ENCODE assay signal across 22 mouse cellular contexts in the genomic region with DNA sequence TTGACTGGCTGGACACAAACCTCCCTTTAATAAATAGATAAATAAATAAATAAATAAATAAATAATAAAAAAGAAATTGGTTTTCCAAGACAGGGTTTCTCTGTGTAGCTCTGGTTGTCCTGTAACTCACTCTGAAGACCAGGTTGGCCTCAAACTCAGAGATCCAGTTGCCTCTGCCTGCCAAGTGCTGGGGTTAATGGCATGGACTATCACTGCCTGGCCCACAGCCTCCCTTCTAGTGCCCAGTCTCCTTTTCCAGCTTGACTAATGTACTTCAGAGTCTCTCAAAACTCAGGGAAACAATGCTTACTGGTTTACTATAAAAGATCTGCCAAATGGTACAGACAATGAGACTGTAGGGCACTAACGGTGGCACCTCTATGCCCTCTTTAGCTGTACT.
DNase-seq lines count a peak whose midpoint lies in the region; ATAC-seq and TF ChIP-seq lines count a peak whose summit lies in the region.
"Had no signal": no experiment of that assay in that cellular context is flagged by ENCODE, and none has a peak within 500 bp of the region (broad histone marks: within the 10 kb centered on the region; RNA-seq: fewer than 3 reads in every experiment).

No protein-coding gene starts in this region.

- no peak overlapping the region for H3K4me2 ChIP-seq in kidney, embryonic 16.5 days (replicated peaks; ENCODE audit: low read depth, low read length)

- H3K27me3 ChIP-seq in kidney, embryonic 16.5 days (ENCODE audit: insufficient read depth, low read length): no peaks in the 10 kb centered on the region
- H3K27me3 ChIP-seq in liver, adult 2 months (ENCODE audit: control insufficient read depth, insufficient read depth, low read length): no peaks in the 10 kb centered on the region
- H3K27me3 ChIP-seq: Patski had no signal

- H3K9me3 ChIP-seq in kidney, embryonic 16.5 days (ENCODE audit: low read length): no peaks in the 10 kb centered on the region
- H3K9me3 ChIP-seq: G1E had no signal

- TF ChIP-seq CTCF in gastrocnemius, adult 2 months (IDR thresholded peaks at IDR 0.05): no peak
- no peak for TF ChIP-seq CTCF in liver, adult 2 months (IDR thresholded peaks at IDR 0.05; ENCODE audit: low read depth, low read length)

- H3K79me2 ChIP-seq in liver, adult 2 months (ENCODE audit: control insufficient read depth, insufficient read depth, low read length): peaks cover 23% of the 10 kb centered on the region

- H3K9ac ChIP-seq in kidney, embryonic 16.5 days (replicated peaks; ENCODE audit: low read length): no peak overlapping the region
- no peak overlapping the region for H3K9ac ChIP-seq in liver, adult 2 months (ENCODE audit: low read depth, low read length)

- H3K4me3 ChIP-seq in gastrocnemius, adult 2 months: no peak overlapping the region
- H3K4me3 ChIP-seq in kidney, embryonic 16.5 days (ENCODE audit: low read length): no peak overlapping the region
- H3K4me3 ChIP-seq in liver, adult 2 months (ENCODE audit: insufficient read depth, low read depth, low read length): no peak overlapping the region

- DNase-seq in gastrocnemius, adult 2 months: peak; percentile 50
- DNase-seq in gastrocnemius, postnatal 25 days: no peak
- DNase-seq in kidney, postnatal 4 days: no peak
- peak; percentile 93 for DNase-seq in liver, adult 2 months (ENCODE audit: extremely low read depth, low read depth, low spot score)
- no peak for DNase-seq in liver
- DNase-seq in adipocyte (ENCODE audit: low spot score): peak; percentile 43
- DNase-seq in urinary bladder, adult 2 months (ENCODE audit: low spot score): no peak
- DNase-seq: adrenal gland, adult 2 months; adrenal gland, adult 8-10 months; adrenal gland, postnatal 10 days; adrenal gland, postnatal 14 days; adrenal gland, postnatal 25 days; adrenal gland, postnatal 36 days; B cell, adult 2 months; cerebellum, adult 11 months; cerebellum, adult 11-12 months; cerebellum, adult 18-20 months had no signal

- intact Hi-C loops in gastrocnemius, adult 2 months (cut with DNase I): no loop called here

- H3K27ac ChIP-seq in gastrocnemius, adult 2 months: 0 out of 2 replicates have a peak overlapping the region, but pooled peaks have one; percentile 10
- 0 out of 2 replicates have a peak overlapping the region, but pooled peaks have one; percentile 17 for H3K27ac ChIP-seq in kidney, embryonic 16.5 days (ENCODE audit: low read length)
- H3K27ac ChIP-seq in liver, adult 2 months (replicated peaks; ENCODE audit: insufficient read depth, low read depth, low read length): peak overlapping the region; percentile 72

- H3K4me1 ChIP-seq in kidney, embryonic 16.5 days (ENCODE audit: insufficient read depth, low read length): peaks cover 20% of the 10 kb centered on the region
- H3K4me1 ChIP-seq in liver, adult 2 months (ENCODE audit: control insufficient read depth, insufficient read depth, low read length): peaks cover 24% of the 10 kb centered on the region

- ATAC-seq in kidney, embryonic 16.5 days (ENCODE audit: low FRiP score, low TSS enrichment): no peak
- ATAC-seq: activated CD4-positive, CD25-positive, alpha-beta regulatory T cell, adult 4 months; CD4-positive, CD25-positive, alpha-beta regulatory T cell, adult 4 months; Patski had no signal

- WGBS in kidney, embryonic 16.5 days: 93% methylated on average over 1 of the region's 1 CpGs
- WGBS in liver, adult 2 months: 26% methylated on average over 1 of the region's 1 CpGs

- no peak for TF ChIP-seq POLR2A in liver, adult 2 months (IDR thresholded peaks at IDR 0.05; ENCODE audit: extremely low read depth, insufficient read depth, low read length)

- no peaks in the 10 kb centered on the region for H3K36me3 ChIP-seq in kidney, embryonic 16.5 days (ENCODE audit: insufficient read depth, low read length)
- no peaks in the 10 kb centered on the region for H3K36me3 ChIP-seq in liver, adult 2 months (ENCODE audit: control insufficient read depth, insufficient read depth, low read length)
- H3K36me3 ChIP-seq: G1E had no signal

Comparison
In these comparisons a context has a peak if more than half of its experiments do, and no peak if none do; other contexts are left out.
1. DNase-seq: peak in gastrocnemius, adult 2 months (single experiment), liver, adult 2 months (single experiment) and adipocyte (single experiment); none in gastrocnemius, postnatal 25 days (single experiment), kidney, postnatal 4 days (0 of 2), liver (single experiment) and urinary bladder, adult 2 months (single experiment).
2. H3K27ac ChIP-seq: peak in every context shown above with its lines; median percentile 72 in liver, adult 2 months; 17 in kidney, embryonic 16.5 days; 10 in gastrocnemius, adult 2 months.